Mouse (Mus musculus) kidney, postnatal 0 days (tissue): ENCODE measurements around the gene Hlf. TPM values are rescaled to one million over a fixed set of nuclear protein-coding genes. Genes with fewer than 3 reads are reported as not detected.

ENCODE experiments used
- ATAC-seq: fragments of 200-750 bp; cut with Nextera tagmentation; replicated peaks from 2 replicates; pipeline ENCODE4 v1.8.0; 2017; ENCODE audit warnings: low read depth, moderate number of reproducible peaks, moderate TSS enrichment, moderate library complexity; ENCODE audit not compliant: low FRiP score
- DNase-seq: peaks from one replicate; pipeline ENCODE4 v3.0.0-alpha.2; 2016; ENCODE audit warnings: low spot score
- H3K27ac ChIP-seq: fragments of 300-500 bp; sonication (generic); 2 replicates; pipeline ENCODE4 v1.5.1; 2014; ENCODE audit warnings: mild to moderate bottlenecking
- H3K27me3 ChIP-seq: fragments of 300-500 bp; sonication (generic); 2 replicates; pipeline ENCODE4 v1.6.1; 2014; ENCODE audit warnings: low read length, mixed read lengths; ENCODE audit not compliant: insufficient read depth
- H3K36me3 ChIP-seq: fragments of 300-500 bp; sonication (generic); 2 replicates; pipeline ENCODE4 v1.6.1; 2014; ENCODE audit warnings: low read length, mixed read lengths; ENCODE audit not compliant: insufficient read depth
- H3K4me1 ChIP-seq: fragments of 300-500 bp; sonication (generic); replicated peaks from 2 replicates; pipeline ENCODE4 v1.6.1; 2014; ENCODE audit warnings: antibody characterized with exemption, low read length, mixed read lengths; ENCODE audit not compliant: insufficient read depth
- H3K4me2 ChIP-seq: fragments of 300-500 bp; sonication (generic); 2 replicates; pipeline ENCODE4 v1.6.1; 2014; ENCODE audit warnings: mild to moderate bottlenecking, low read length, moderate library complexity, mixed read lengths
- H3K4me3 ChIP-seq: fragments of 300-500 bp; sonication (generic); replicated peaks from 2 replicates; pipeline ENCODE4 v1.5.1; 2014; ENCODE audit warnings: low read depth, low read length
- H3K9ac ChIP-seq: fragments of 300-500 bp; sonication (generic); 2 replicates; pipeline ENCODE4 v1.6.1; 2014; ENCODE audit warnings: low read depth, low read length
- H3K9me3 ChIP-seq: fragments of 300-500 bp; sonication (generic); replicated peaks from 2 replicates; pipeline ENCODE4 v1.6.1; 2016; ENCODE audit warnings: low read length, inconsistent platforms, mixed read lengths
- CTCF ChIP-seq: IDR thresholded peaks from 2 replicates; pipeline ENCODE4 v1.5.1; 2016; ENCODE audit warnings: antibody characterized with exemption, low read depth, mild to moderate bottlenecking, moderate library complexity
- WGBS: fragments of 180-500 bp; shearing (Covaris S2); extraction: QIAGEN DNeasy Blood & Tissue Kit; methylation state at CpG from one replicate; pipeline ENCODE4 v1.1.7; 2014; 5-methylcytosine and 5-hydroxymethylcytosine counted together
- polyA plus RNA-seq: library from polyadenylated mRNA; unstranded; fragments of >200 nt; fragmentation: Nextera tagmentation; extraction: Ambion mirVana; gene quantifications from 2 replicates; pipeline ENCODE4 v1.2.1, GENCODE M21; 2015

The Hlf gene
- polyA plus RNA-seq, 1 experiment from 2014 or later, result 2.6 TPM

DNA sequence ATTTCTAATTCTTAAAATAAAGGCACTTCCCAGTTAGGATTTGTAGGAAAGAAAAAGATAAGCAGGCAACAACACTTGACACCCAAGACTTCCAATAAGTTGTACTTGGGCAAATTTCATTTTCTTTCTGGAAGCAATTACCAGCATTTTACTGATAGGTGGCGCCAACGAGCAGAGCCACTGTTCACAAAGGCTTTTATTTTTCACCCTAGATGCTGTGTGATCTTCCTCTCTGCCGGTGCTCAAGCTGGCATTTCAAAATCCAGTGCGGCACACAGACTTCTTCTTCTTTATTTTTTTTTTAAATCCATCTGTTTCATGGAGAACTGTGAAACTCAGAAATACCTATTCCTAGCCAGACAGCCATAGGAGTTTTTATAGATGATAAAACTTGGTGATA, 73.2 kb downstream of the Hlf start:
- DNase-seq (peak; percentile 79), ATAC-seq (no peak)
- peak; percentile 85 for TF ChIP-seq CTCF

DNA sequence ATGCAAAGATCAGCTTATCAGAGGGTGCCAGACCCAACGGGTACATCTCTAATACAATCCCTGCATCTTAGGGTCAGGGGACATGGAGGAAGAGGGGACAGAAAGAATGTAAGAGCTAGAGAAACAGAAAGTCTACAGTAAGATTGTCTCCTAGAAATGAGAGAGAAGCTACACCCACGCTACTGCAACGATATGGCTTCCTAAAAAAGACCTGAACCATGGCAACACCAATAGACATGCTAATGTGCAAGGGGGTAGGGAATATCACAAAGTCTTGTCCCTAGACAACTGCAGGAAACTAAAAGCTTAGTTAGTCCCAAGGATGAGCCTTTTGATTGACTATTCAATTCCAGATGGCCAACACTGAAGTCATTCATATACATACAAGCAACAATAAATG, 76.1 kb downstream of the Hlf start:
- Histone ChIP-seq H3K27me3 (no peaks in the 10 kb centered on the region), H3K27ac (no peak overlapping the region), H3K4me3 (no peak overlapping the region), H3K9me3 (no peaks in the 10 kb centered on the region), H3K4me1 (no peaks in the 10 kb centered on the region), H3K4me2 (no peak overlapping the region), H3K36me3 (no peaks in the 10 kb centered on the region), H3K9ac (no peak overlapping the region)
- WGBS, result 88% methylated on average over 3 of the region's 3 CpGs
- no peak for ATAC-seq
- no peak for DNase-seq
- no peak for TF ChIP-seq CTCF

More for the DNA sequence above, 73.2 kb downstream of the Hlf start:
- H3K4me3 ChIP-seq, result no peak overlapping the region
- no peak overlapping the region for H3K9ac ChIP-seq
- no peaks in the 10 kb centered on the region for H3K9me3 ChIP-seq
- H3K27ac ChIP-seq, result no peak overlapping the region
- H3K27me3 ChIP-seq, result no peaks in the 10 kb centered on the region
- no peak overlapping the region for H3K4me2 ChIP-seq
- WGBS, result 15% methylated on average over 4 of the region's 4 CpGs
- no peaks in the 10 kb centered on the region for H3K36me3 ChIP-seq
- no peaks in the 10 kb centered on the region for H3K4me1 ChIP-seq

DNA sequence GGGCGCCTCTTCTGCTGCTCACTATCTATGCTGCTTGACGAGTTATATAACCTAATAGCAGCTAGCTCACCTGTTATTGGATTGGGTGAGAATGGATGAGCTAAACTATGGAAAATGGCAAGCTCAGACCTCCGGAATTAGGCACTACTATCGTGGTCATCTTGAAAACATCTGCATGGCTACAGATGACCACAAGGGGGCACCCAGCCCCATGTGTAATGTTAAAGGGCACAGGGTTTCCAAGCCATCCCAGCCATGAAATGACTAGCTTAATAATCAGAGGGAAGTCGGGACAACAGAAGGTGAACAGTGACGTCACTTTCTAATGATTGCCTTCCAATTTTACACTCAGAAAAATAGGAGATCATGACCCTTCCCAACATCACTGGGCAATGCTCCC, 83.7 kb downstream of the Hlf start:
- no peaks in the 10 kb centered on the region for H3K27me3 ChIP-seq
- H3K4me3 ChIP-seq, result no peak overlapping the region
- no peaks in the 10 kb centered on the region for H3K9me3 ChIP-seq
- peak; percentile 85 for TF ChIP-seq CTCF
- no peaks in the 10 kb centered on the region for H3K36me3 ChIP-seq
- DNase-seq (peak; percentile 67), ATAC-seq (no peak)
- no peak overlapping the region for H3K27ac ChIP-seq
- WGBS, result 57% methylated on average over 6 of the region's 6 CpGs
- H3K4me2 ChIP-seq, result no peak overlapping the region
- H3K4me1 ChIP-seq, result no peaks in the 10 kb centered on the region
- H3K9ac ChIP-seq, result no peak overlapping the region

DNA sequence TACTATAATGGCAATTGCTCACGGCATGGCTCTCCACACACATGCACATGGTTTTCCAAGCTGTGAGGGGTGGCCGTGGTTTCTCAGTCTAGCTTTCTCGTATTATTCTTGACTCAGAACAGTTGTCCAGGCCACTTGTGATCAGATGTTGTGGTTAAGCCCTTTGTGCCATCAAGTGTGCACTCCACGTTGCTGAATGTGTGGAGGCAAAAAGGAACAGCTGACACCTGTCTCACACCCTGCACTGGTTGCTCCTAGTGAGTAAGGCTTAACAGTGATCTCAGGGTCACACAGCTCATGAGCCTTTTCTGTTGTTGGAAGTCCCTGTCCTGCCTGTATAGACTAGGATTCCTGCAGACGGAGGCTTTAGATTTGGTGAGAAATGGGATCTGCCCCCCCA, 84.6 kb downstream of the Hlf start:
- TF ChIP-seq CTCF, result no peak
- no peak overlapping the region for H3K4me3 ChIP-seq
- no peaks in the 10 kb centered on the region for H3K27me3 ChIP-seq
- no peaks in the 10 kb centered on the region for H3K9me3 ChIP-seq
- 88% methylated on average over 5 of the region's 5 CpGs for WGBS
- H3K9ac ChIP-seq, result no peak overlapping the region
- DNase-seq (no peak), ATAC-seq (no peak)
- no peak overlapping the region for H3K27ac ChIP-seq
- no peaks in the 10 kb centered on the region for H3K4me1 ChIP-seq
- H3K36me3 ChIP-seq, result no peaks in the 10 kb centered on the region
- no peak overlapping the region for H3K4me2 ChIP-seq

DNA sequence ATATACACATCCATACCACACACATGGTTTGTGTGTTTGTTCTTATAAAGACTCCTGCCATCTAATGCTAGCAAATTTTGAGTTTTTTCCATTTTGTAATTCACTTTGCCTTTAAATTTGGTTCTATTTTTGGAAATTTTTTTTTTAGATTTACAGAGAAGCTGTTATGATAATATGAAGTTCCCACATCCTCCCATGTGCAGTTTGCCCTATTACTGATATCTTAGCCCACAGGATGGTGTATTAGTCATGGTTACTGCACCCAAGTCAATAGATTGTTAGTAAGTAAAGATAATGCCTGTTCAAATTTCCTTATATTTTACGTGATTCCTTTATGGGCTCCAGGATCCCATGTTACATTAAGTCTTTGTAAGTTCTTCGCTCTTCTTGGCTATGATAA, 96.1 kb downstream of the Hlf start:
- no peak for TF ChIP-seq CTCF
- no peaks in the 10 kb centered on the region for H3K4me1 ChIP-seq
- DNase-seq (no peak), ATAC-seq (no peak)
- H3K27me3 ChIP-seq, result no peaks in the 10 kb centered on the region
- no peaks in the 10 kb centered on the region for H3K36me3 ChIP-seq
- WGBS, result 85% methylated on average over 2 of the region's 2 CpGs
- no peak overlapping the region for H3K4me3 ChIP-seq
- H3K4me2 ChIP-seq, result no peak overlapping the region
- H3K9me3 ChIP-seq, result no peaks in the 10 kb centered on the region
- no peak overlapping the region for H3K9ac ChIP-seq
- no peak overlapping the region for H3K27ac ChIP-seq

DNA sequence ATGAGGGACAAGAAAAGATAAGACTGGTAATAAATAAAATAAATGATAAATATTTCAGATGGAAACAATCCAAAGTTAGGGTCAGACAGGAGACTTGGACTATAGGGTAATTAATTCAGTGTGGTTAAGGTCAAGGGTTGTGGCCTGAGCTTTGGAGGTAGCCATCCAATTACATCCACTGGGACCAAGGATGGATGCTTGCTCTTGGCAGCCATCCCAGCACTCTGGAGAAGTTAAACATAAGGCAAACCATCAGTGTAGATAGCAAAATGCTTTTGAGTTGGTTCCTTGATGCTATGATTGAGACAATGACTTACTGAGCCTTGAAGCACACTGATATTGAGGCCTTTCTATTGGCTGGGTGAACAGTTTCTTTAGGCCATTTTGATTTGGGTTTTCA, 97.9 kb downstream of the Hlf start:
- no peaks in the 10 kb centered on the region for H3K9me3 ChIP-seq
- no peaks in the 10 kb centered on the region for H3K27me3 ChIP-seq
- no peak overlapping the region for H3K4me2 ChIP-seq
- no peak for TF ChIP-seq CTCF
- no peak overlapping the region for H3K9ac ChIP-seq
- H3K27ac ChIP-seq, result no peak overlapping the region
- no peak for ATAC-seq
- DNase-seq, result no peak
- no peak overlapping the region for H3K4me3 ChIP-seq
- no peaks in the 10 kb centered on the region for H3K4me1 ChIP-seq
- H3K36me3 ChIP-seq, result no peaks in the 10 kb centered on the region

DNA sequence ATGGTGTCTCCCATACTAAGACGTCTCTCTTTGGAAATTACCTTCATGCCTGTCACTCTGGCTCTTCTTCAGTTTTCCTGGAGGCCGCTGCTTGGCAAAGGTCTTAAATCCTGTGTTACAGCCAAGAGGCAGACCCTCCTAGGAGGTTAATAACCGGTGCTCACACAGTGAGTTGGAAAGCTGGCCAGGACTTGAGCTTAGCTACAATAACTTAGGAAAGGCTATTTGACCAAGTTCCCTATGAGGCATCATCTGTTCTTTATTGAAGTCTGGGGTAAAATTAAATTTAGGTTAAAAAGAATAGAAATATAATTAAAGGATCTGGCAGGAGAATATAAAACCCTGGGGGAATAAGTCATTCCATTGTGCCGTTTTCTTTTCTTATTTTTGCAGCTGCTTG, 99.5 kb downstream of the Hlf start:
- no peak overlapping the region for H3K4me3 ChIP-seq
- DNase-seq, result no peak
- H3K9ac ChIP-seq, result no peak overlapping the region
- H3K36me3 ChIP-seq, result no peaks in the 10 kb centered on the region
- no peaks in the 10 kb centered on the region for H3K4me1 ChIP-seq
- no peak for ATAC-seq
- H3K27ac ChIP-seq, result no peak overlapping the region
- no peaks in the 10 kb centered on the region for H3K27me3 ChIP-seq
- no peaks in the 10 kb centered on the region for H3K9me3 ChIP-seq
- WGBS, result 67% methylated on average over 4 of the region's 4 CpGs
- TF ChIP-seq CTCF, result no peak
- no peak overlapping the region for H3K4me2 ChIP-seq
